Mouse (Mus musculus) sigmoid colon, adult 10 weeks (tissue): ENCODE measurements around the gene Mettl13. TPM values are rescaled to one million over a fixed set of nuclear protein-coding genes. Genes with fewer than 3 reads are reported as not detected.

Source experiments
- polyA plus RNA-seq: library from polyadenylated mRNA; stranded (reverse); fragments of 350-450 nt; fragmentation: Illumina TruSeq; extraction: RNeasy Lipid Tissue Mini Kit (QIAGEN cat#74804); gene quantifications from one replicate; pipeline ENCODE4 v1.2.3, GENCODE M21; 2014; ENCODE audit warnings: low read depth, low replicate concordance

Gene Mettl13
- 2.1 TPM for polyA plus RNA-seq

DNA sequence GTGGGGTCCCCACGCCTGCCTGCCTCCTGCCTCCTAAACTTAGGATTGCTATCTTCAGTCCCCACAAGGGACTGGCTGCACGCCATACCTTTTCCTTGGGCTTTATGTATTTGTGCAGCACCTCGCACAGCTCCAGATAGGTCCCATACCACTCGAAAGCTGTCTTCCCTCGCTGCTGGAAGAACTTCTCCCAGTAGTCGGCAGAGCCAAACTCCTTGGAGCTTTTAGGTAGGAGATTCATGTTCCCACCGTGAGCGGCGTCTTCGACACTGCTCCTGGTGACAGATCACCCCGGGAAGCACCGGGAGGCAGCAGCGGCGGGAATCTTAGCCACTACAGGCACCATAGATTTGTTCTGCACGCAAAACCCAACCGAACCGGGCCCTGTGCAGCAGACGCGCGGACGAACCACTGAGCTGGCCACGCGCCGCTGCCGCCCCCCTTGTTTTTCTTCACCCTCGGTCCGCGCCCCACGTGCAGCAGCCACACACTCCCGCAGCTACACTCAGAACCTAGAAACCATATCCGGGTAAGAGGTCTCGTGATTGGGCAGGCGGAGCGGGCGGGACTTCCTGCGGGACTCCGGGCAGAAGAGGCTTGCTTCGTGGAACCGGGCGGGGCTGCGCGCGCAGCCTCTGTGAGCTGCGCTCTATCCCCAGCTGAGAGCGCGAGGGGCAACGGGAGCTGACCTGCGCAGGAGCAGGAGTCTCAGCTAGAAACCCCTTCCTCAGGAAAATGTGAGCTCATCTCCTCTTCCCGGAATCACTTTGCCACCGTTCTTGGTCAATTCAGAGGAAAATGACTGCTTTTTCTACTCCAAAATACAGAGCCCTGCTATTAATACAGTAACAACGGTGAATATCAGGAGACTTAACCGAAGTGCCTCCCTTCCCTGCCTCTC lies at the start of gene Mettl13:
TSS of gene Mettl13 (minus strand) at position 536 of the 901 bp plus-strand sequence.

DNA sequence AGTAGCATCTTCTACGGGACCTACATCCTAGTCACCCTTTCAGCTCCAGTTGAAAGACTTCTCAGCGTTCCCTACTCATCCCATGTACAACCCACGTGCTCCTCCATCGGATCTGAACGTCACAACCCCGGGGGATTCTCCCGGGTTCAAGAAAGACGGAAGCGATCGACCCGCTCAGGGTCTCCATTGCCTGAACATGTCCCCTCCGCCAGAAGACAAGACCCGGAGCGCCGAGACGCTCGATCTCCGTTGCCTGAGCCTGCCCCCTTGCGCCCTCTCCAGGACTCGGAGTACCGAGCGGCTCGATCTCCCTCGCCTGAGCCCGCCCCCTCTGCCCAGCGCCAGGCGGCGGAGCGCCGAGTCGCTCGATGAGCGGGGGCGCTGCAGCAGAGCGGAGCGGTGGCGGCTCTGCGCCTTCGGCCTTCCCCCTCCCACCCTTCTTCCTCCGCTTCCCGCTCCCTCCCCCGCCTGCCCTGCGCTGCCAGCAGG lies 22.0 kb upstream of the Mettl13 start, which contains the start of gene Vamp4:
TSS of gene Vamp4 (plus strand) at position 256 of the 489 bp plus-strand sequence.

Other genes starting within 250 kb of the Mettl13 start
- 4.5 TPM for gene Dnm3, start 70.5 kb downstream of the Mettl13 start, polyA plus RNA-seq
- 192 TPM for gene Vamp4, start 22.0 kb upstream of the Mettl13 start, polyA plus RNA-seq
- gene Myoc, start 90.6 kb upstream of the Mettl13 start, polyA plus RNA-seq, result 0.28 TPM
- not detected for gene Myocos, start 109.7 kb upstream of the Mettl13 start, polyA plus RNA-seq
- gene Prrc2c, start 192.0 kb upstream of the Mettl13 start, polyA plus RNA-seq, result 81.9 TPM